Mouse (Mus musculus) thymus, postnatal 25 days (tissue): Measurements from ENCODE around the gene Bcl2l1.
A peak's percentile ranks its signal among the peaks of the same experiment; 100 is the strongest.

ENCODE experiments used
- DNase-seq: peaks from one replicate; pipeline ENCODE4 v3.0.0; 2022

Bcl2l1 gene

GRCm38 (mm10) chr2:152823770-152824169, 7.8 kb downstream of the Bcl2l1 start:
- DNase-seq = no peak

- peak; percentile 4 for DNase-seq
These were observed 10.0 kb downstream of the Bcl2l1 start for GRCm38 (mm10) chr2:152821566-152821965.

DNA sequence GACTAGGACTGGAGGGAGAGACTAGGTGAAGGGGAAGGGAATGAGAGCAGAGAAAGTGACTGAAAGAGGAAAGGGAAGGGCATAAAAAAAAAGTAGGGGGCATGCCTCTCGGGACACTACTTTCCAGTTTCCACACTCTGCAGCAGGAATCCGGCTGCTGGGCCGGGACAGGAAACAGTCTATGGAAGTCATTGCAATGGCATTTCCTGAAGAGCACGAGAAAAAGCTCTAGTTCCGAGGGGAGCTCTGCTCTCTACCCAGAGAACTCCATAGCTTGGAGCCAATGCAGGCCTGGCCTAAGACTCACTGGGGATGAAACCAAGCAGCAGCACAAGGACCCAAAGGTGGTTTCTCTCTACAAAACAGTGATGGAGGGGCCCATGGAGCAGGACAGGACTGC, 10.5 kb downstream of the Bcl2l1 start:
- no peak for DNase-seq

DNA sequence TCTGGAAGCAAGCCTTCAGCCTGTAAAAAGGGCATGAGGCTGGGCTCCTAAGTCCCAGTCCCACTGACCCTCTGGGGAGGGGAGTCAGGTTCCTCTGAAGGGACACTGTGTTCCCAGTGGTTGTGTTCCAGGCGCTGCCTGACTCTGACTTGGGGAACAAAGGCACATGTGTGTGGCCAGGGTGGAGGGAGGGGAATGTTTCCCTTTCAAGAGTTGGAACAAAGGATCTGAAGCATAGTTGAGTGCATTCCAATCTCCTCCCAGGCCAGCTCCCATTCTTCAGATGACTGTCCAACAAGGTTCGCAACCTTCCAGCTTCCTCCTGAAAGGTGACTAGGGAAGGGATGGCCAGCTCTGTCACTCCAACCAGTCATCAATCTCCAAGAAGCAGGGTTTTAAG, 11.2 kb downstream of the Bcl2l1 start:
- DNase-seq = no peak

DNA sequence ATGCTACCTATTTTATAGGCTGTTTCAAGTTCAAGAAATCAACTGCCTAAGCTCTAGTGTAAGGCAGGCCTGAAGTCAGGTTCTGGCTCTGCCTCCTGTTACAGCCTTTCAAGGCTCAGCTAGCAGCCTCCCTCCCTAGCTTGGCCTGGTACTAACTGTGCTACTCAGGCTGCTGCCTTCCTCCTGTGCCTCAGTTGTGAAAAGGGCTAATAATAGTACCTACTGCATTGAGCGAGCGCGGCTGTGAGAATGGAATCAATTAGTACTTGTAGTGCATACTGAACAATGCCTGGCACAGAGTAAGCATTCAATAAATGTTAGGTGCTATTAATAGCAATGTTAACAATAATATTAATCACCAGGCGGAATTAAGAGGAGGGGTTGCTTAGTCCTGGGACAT, 11.6 kb downstream of the Bcl2l1 start:
- peak; percentile 15 for DNase-seq

- DNase-seq = peak; percentile 3
These were observed 12.4 kb downstream of the Bcl2l1 start for GRCm38 (mm10) chr2:152819097-152819624.

DNA sequence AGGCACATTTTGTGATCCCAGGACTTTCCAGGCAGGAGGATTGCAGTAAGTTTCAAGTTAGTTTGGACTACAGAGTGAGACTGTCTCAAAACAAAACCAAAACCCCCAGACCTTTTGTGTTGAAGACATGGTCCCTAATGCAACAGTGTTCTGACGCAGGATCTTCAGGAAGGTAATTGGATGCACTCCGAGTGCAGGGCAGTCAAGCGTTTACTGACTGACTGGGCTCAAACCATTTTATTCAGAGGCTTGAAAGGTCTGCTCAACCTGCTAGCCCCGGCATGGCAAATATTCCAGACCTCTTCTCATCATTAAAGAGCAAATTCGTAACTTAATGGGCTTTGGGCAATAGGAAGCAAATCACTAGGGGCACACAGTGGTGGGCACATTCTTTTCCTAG, 12.8 kb downstream of the Bcl2l1 start:
- peak; percentile 9 for DNase-seq

DNA sequence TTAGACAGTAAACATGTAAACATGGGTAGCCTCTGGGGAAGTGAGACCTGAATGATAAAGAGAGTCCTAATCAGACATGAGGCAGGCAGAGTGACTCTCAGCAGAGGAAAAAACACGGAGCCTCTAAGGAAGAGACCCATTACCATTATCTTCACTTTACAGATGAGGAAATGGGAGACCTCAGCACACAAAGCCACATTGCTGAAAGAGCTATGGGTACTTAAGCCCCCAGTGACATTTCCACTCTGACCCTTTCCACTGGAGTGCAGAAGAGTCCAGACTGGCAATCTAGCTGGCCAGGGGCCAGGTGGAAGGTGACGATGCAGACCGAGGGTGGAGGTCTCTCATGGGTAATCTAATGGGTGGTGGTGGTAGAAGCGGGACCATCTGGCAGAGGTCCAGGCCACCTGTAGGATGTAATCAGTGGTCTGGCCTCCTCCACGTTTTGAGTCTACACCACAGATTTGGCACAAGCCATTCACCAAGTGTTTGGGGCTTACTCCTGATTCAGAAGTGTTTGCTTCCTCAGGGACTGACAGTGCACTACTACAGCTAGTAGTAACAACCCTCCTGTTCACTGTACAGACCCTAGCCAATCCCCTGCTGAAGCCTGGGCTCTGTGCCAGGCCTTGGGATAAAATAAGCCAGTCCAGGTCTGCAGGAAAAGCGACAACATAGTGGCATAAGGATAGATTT, 13.8 kb downstream of the Bcl2l1 start:
- peak; percentile 37 for DNase-seq

DNA sequence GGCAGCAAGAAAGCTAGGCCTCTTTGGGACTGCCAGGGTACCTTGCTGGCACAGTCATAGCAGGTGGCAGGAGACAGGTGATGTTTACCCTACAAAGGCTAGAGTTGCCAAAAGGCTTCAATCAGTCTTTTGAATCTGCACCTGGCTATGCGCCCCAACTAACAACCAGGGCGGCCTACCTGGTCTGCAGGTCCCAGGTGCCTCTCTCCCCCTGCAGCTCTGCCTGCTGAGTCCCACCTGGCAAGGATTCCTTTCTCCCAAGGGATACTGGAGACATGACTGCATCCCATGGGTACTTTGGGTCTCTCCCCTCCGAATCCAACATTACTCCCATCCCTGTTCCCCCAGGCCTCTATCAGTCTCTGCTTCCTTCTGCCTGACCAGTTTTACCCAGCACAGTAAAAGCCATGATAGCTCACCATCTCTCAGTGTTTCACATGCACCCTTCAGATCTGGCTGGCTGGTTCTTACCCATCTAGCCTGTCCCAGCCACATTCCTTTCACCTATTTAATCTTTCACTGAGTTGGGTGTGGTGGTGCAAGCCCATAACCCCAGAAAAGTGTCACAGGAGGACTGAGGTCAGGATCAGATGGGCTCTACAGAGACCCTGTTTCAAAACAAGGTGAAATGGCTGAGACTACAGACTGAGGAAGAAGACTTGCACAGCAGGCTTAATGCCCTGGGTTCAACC, 14.7 kb downstream of the Bcl2l1 start:
- no peak for DNase-seq

GRCm38 (mm10) chr2:152815879-152816656, 15.5 kb downstream of the Bcl2l1 start:
- peak; percentile 90 for DNase-seq

DNA sequence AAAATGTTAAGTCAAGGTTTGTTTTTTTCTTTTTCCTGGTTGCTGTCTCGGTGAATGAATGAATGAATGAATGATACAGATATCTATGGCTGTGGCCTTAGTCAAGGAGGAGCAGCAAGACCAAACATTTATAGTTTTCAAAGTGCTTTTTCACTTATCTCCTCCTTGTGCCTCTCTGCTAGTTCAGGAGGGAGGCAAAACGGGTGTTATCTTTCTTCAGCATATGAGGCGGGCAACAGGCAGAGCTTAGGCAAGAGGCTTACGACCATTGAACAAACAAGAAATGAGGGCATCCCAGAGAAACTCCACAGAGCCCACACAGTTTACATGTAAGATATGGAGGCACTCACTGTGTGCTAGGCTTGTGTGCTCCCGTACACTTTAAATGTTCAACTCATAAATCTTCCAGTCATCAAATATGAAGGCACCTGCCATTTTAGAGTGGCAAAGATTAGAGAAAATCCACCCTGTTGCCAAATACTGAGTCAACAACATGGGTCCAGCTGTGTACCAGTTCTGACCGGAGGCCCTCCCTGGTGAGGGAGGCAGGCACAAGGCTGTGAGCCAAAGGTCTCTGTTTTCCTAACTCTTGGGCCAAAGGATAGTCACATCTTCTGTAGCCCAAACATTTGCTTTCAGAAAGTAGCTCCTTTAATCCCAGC, 17.2 kb downstream of the Bcl2l1 start:
- peak; percentile 8 for DNase-seq

DNA sequence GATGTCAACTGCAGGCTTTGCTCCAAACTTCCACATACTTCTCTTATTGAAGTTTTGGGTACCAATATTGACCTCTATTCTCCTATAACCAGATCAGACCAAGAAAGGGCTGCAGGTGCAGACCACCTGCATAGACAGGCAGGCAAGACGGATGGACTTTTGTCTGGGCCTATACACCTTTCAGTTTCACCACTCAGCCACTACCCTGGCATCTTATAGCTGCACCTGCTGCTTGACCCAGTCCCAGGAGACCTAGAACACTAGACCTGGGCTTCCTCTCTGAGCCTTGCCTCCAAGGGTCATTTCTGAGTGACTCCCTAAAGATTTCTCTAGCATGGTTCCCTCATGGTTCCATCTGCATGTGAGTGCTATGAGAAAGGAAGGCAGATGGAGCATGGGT, 18.3 kb downstream of the Bcl2l1 start:
- DNase-seq = peak; percentile 21

GRCm38 (mm10) chr2:152811336-152812165, 20.0 kb downstream of the Bcl2l1 start:
- no peak for DNase-seq

GRCm38 (mm10) chr2:152810158-152810941, 21.2 kb downstream of the Bcl2l1 start:
- no peak for DNase-seq

DNA sequence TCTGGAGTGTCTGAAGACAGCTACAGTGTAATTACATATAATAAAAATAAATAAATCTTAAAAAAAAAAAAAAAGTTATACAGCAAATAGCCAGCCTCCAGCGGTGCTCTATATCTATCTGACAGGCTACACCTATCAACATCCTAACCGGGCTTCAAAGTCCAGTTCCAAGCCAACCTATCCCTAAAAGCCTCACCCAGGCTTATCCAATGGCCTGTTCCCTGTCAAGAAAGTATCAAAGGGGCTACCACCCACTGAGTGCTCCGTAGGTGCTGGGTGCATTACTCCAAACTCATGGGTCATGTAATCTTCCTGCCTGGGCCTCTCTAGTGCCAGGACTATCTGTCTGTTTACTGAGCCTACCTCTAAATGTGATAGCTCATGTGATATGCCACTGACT, 23.4 kb downstream of the Bcl2l1 start:
- DNase-seq = no peak

- no peak for DNase-seq
These were observed 25.5 kb downstream of the Bcl2l1 start for GRCm38 (mm10) chr2:152806037-152806436.

DNA sequence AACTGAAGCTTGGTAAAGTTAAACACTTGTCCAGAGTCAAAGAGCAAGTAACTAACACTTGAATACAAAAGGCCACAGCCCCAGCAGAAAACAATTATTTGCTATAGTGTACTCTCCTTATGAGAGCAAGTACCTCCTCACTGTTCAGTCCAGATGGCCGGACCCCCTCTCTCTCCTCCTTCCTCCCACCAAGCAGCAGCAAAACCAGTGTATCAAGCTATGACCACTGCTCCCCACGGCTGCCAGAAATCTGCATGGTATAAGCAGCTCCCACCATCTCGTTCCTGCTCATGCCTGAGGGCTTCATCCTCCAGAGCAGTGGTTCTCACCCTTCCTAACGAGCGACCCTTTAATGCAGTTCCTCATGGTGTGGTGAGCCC, 26.4 kb downstream of the Bcl2l1 start:
- no peak for DNase-seq

GRCm38 (mm10) chr2:152804408-152805110, 27.0 kb downstream of the Bcl2l1 start:
- DNase-seq = peak; percentile 63

- no peak for DNase-seq
These were observed 28.4 kb downstream of the Bcl2l1 start for GRCm38 (mm10) chr2:152803081-152803480.

DNA sequence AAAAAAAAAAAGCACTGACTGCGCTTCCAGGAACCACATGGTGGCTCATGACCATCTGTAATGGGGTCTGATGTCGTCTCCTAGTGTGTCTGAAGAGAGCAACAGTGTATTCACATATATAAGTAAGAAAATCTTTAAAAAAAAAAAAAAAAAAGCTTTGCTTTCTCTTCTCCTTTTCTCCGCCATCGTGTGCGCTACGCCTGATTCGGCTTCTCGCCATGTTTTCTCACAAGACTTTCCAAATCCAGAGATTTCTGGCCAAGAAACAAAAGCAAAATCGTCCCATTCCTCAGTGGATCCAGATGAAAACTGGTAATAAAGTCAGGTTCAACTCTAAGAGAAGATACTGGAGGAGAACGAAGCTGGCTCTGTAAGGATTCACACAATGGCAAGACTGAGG, 29.2 kb downstream of the Bcl2l1 start:
- DNase-seq = no peak

DNA sequence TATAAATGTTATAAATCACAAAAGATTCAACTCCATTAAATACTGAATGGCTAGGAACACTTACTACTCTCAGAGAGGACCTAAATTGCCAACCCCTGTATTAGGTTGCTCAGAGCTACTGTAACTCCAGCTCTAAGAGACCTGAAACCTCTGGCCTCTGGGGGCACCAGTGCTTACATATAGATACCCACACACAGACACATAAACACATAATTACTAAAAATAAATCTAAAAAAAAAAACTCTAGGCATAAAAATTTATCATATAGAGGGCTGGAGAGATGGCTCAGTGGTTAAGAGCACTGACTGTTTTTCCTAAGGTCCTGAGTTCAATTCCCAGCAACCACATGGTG, 30.8 kb downstream of the Bcl2l1 start:
- no peak for DNase-seq
